Mouse (Mus musculus) lung, adult 2 months (tissue): ENCODE measurements around the gene Kcnip1.

ENCODE experiments used
- CTCF ChIP-seq: fragments of 200-500 bp; IDR thresholded peaks from 2 replicates; pipeline ENCODE4 v1.5.1; 2011; ENCODE audit warnings: mild to moderate bottlenecking, low read length, control low read depth; ENCODE audit not compliant: insufficient read depth
- POLR2A ChIP-seq: fragments of 200-500 bp; IDR thresholded peaks from 2 replicates; pipeline ENCODE4 v1.6.1; 2011; ENCODE audit warnings: low read depth, mild to moderate bottlenecking, control low read depth, low read length, borderline replicate concordance; ENCODE audit errors: extremely low read depth

- no peak for TF ChIP-seq POLR2A
- no peak for TF ChIP-seq CTCF
Measured at GRCm38 (mm10) chr11:33685904-33686303, 307.0 kb downstream of the Kcnip1 start.
